Mouse (Mus musculus) neural tube, embryonic 10.5 days (tissue): ENCODE data around the gene Lax1.
A peak's percentile ranks its signal among the peaks of the same experiment; 100 is the strongest.
"Not testable (repeated sequence)": the region's sequence is repeated elsewhere in the genome, so short reads cannot be mapped to it uniquely, and the experiment has no call there.

ENCODE experiments used
- DNase-seq: peaks from one replicate; pipeline ENCODE4 v3.0.0-alpha.2; 2017; ENCODE audit warnings: low spot score; ENCODE audit errors: extremely low spot score

Gene Lax1

GRCm38 (mm10) chr1:133689897-133690296 is at the start of gene Lax1:
Lax1 (minus strand) TSS chr1:133690108.
- DNase-seq, result no peak

GRCm38 (mm10) chr1:133736664-133737063 is 46.8 kb upstream of the Lax1 start:
- no peak for DNase-seq

DNA sequence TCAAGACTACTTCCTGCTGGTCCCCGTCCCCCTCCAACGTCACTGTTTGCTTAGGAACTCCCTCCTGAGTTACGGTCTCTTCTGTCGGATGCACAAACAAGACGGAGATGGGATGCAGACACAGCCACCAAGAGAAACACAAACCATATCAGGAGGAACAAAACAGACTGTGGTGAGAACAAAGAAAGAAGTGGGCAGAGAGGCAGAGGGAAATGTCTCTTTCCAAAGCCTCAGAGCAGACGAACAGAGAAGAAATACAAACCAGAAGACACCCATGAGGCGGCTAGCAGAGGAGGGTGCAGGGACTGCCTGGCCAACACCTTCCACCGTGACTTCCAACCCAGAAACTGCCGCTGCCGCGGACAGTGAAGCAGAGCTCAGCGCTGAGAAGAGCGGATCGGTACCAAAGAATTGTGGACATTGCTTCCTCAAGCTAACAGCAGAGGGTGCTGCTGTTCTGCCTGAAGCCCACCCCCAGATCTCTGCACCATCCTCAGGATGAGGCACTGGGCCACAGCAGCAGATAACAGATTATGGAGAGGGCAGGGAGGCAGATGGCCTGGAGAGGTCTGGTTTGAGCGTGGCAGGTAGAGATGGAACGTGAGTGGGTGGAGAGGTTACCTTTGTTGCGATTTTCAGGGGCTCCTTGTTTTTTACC is 46.2 kb upstream of the Lax1 start:
- peak; percentile 80 for DNase-seq

GRCm38 (mm10) chr1:133732814-133733213 is 42.9 kb upstream of the Lax1 start:
- no peak for DNase-seq

DNA sequence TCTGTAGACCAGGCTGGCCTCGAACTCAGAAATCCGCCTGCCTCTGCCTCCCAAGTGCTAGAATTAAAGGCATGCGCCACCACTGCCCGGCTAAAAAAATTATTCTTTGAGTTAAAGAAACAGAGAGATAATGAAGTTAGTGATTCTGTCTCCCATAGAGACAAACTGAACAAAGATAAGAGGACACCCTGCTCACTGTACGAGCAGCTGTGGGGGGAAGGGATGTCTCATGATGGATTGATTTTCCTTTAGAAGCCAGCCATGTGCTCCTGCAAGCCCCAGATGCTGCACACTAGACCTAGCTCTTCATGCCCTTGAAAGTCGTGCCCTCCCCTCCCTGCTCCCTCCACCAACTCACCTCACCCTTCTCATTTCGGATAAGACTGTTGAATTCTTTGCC is 38.4 kb upstream of the Lax1 start:
- DNase-seq, result no peak

- DNase-seq, result peak; percentile 50
Observed at GRCm38 (mm10) chr1:133720342-133720741, 30.4 kb upstream of the Lax1 start.

GRCm38 (mm10) chr1:133718786-133719185 is 28.9 kb upstream of the Lax1 start:
- no peak for DNase-seq

GRCm38 (mm10) chr1:133718296-133718695 is 28.4 kb upstream of the Lax1 start:
- no peak for DNase-seq

DNA sequence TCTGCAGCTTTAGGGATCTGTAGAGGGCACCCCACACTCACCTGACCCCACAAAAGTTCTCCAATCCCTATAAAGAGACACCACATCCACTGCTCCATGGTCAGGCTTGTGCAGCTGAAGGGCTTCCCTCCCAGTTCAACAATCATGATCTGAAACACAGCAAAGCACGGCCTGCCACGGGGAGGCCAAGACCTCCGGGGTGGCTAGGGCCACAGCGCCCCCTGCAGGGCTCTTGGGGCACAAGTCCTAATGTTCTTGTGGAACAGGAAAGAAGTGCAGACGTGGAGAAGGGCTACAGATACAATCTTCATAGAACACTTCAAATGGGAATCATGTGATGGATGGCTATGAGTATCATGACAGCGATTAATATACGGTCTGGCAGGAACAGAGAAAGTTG is 26.6 kb upstream of the Lax1 start:
- DNase-seq, result no peak

DNA sequence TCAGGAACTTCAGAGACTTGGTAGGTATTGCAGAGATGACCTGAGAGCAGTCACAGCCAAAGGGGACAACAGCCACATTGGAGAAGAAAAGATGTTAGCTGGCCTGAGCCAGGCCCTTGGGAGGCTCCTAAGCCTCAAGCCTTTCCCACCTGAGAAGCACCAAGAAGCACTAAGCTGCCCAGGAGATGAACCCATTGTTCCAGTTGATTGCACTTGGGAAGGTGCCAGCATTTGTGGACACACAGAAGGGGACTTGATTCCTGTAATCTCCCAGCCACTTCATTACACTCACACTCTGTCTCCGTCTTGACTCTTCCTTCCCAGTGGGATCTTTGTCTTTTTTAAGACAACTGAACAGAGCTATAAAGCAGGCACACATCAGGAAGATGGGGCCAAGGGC is 25.3 kb upstream of the Lax1 start:
- DNase-seq, result no peak

- DNase-seq, result no peak
Observed at GRCm38 (mm10) chr1:133713009-133713370, 23.1 kb upstream of the Lax1 start.

GRCm38 (mm10) chr1:133712288-133713008 is 22.5 kb upstream of the Lax1 start:
- DNase-seq, result no peak

DNA sequence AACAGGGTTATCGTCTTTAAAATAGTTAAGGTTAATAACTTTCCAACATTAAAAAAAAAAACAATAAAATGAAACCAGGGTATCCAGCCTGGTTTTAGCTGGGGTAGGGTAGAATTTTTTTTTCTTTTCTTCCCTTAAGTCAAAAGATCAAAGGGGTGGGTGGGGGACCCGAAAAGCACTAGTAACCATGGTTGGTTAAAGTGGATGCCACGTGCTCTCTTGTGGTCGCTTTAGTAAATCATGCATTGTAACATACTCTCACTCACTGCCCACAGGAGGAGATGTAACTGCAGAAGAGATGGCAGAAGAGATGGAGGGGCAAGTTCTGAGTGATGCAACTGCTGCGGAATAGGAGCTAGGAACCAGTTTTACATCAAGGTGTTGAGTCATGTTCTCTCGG is 21.5 kb upstream of the Lax1 start:
- DNase-seq, result no peak

DNA sequence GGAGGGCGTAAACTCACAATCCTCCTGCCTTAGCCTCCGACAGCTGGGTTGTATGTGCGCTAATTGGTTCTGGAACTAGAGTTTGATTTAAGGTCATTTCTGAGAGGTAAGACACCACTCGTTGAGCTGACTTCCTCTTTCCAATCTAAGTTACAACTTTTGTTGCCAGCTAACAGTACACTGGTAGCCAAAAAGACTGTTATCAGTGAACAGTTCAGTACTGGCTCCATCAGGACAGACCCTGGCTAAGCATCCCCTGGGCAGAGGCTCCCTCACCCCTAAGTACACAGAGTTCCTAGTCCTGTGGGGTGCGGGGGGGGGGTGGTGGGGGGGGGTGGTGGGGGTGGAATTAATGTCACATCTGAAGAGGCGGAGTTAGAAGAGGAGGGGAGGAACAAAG is 21.0 kb upstream of the Lax1 start:
- DNase-seq, result no peak

DNA sequence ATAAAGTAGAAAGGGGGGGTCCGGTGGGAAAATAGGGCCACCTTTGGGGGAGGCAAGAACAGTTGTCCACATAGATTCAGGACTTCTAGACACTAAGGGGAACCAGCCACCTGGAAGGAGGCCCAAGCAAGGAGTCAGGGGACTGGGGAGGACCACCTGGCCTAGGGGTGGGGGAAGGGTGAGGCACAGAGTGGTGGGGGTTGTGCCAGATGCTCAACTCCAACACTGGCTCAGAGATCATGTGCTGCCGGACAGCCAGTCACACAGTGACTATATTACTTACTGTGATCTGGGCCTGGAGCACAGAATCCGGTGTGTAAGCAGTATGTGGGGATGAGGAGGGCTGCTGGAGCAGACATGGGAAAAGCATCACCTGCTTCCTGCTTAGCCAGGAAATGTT is 19.4 kb upstream of the Lax1 start:
- no peak for DNase-seq

DNA sequence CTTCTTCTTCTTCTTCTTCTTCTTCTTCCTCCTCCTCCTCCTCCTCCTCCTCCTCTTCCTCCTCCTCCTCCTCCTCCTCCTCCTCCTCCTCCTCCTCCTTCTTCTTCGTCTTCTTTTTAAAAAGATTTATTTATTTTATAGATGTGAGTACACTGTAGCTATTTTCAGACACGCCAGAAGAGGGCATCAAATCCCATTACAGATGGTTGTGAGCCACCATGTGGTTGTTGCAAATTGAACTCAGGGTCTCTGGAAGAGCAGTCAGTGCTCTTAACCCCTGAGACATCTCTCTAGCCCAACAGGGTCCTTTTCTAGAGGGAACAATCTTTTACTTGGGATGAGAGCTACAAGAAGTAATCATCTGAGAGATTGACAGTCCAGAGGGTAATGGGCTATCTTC is 11.9 kb upstream of the Lax1 start:
- not testable (repeated sequence) for DNase-seq

DNA sequence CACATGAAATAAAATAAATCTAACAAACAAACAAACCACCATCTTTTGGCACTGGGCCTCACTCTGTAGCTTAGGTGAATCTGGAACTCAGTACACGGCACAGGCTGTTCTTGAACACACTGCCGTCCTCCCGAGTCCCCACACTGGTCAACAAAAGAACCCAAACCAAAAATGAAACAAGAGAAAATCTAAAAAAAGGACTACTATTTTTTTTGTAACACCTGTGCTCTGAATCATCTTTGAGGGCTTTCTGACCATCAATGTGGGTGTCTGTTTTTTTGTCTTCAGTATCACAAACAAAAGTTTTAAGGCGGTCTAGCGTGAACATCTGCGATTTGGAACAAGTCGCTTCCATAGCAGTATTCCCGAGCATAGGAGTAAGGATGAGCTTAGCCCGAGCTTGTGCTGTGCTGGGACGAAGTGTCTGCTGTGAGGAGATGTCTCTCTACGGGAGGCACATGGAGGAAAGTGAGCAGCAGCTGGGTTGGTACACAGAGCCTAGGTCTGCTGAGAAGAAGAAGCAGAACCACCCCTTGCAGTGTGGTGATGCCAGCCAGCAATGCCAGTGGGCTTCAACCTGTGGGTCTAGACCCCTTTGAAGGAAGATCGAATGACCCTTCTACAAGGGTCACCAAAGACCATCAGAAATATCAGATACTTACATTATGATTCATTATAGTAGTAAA is 8.2 kb upstream of the Lax1 start:
- no peak for DNase-seq

- DNase-seq, result no peak
Observed at GRCm38 (mm10) chr1:133695901-133696300, 6.0 kb upstream of the Lax1 start.

- DNase-seq, result no peak
Observed at GRCm38 (mm10) chr1:133694876-133695275, 5.0 kb upstream of the Lax1 start.

GRCm38 (mm10) chr1:133694301-133694700 is 4.4 kb upstream of the Lax1 start:
- no peak for DNase-seq

DNA sequence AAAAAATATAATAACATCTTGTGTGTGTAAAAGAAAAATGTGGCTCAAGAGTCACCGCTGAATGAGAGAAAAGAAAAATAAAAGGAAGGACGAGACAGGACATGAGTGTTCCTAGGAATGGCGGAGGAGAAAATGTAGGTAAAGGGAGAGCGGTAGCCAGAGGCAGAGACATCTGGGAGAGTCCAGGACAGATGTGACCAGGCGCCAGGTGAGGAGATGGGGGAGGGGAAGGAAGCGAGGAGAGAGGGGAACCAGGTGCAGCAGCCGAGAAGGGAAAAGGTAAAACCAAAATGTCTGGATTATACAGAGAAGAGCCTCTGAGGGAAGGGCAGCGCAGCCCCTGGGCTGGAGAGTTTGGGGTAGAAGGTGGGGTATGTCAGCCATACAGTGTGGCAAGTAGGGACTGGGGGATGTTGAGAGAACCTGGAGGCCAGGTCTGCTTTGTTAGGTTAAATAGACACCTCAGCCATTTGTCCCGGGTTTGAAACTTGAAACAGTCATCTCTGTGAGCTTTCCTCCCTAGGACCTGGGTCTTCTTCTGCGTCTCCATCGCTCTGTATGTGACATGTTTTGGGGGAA is 3.7 kb upstream of the Lax1 start:
- no peak for DNase-seq

GRCm38 (mm10) chr1:133692195-133692594 is 2.3 kb upstream of the Lax1 start:
- DNase-seq, result no peak
